Mouse (Mus musculus): ENCODE results near the gene Stoml1. TPM values are rescaled to one million over a fixed set of nuclear protein-coding genes. Genes with fewer than 3 reads are reported as not detected.

Stoml1 gene
- total and polyA plus RNA-seq, 3 experiments = 6.4 to 8.7 TPM; not detected in 1

DNA sequence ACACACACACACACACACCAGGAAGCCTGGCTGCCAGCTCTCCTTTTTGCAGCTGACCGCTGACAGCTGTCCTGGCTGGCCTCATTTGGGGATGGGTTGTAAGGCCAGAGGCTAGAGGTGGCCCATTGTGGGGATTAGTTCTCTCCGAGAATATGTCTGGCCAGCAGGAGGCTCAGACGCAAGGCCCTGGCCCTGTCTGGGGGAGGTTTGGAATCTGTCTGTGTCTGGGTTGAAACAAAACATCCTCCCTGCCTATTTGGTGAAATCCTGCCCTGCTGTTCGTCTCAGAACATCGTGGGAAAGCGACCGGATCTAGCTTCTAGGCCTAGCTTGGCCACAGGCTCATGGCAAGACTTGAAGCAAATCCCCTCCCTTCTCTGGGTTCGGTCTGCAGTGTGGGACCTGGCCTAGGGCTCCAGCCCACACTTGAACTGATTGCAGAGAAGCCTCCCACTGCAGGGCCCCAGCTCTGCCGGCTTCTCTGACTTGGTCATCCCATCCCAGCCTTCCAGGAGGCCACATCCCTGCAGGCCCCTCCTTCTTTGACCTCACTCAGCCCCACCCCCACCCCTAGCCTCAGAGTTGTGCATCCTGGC lies 42.9 kb downstream of the Stoml1 start:
- Histone ChIP-seq H3K9ac (ENCODE audit: control insufficient read depth, low read depth, low read length, poor library complexity, severe bottlenecking) (no peak overlapping the region), H3K27ac (ENCODE audit: control insufficient read depth, low read depth, low read length) (no peak overlapping the region), H3K4me1 (ENCODE audit: control insufficient read depth in 1 of 2, insufficient read depth in 2 of 2, low read length in 2 of 2) (no peaks in the 10 kb centered on the region), H3K9me3 (replicated peaks; ENCODE audit: insufficient read depth, low read length) (no peaks in the 10 kb centered on the region), H3K4me3 (ENCODE audit: control insufficient read depth in 1 of 2, insufficient read depth in 1 of 2, low read depth in 2 of 2, low read length in 2 of 2) (no peak overlapping the region), H3K79me2 (ENCODE audit: control insufficient read depth, insufficient read depth, low read length, poor library complexity) (no peaks in the 10 kb centered on the region), H3K36me3 (ENCODE audit: control insufficient read depth in 1 of 2, insufficient read depth in 2 of 2, low read length in 2 of 2) (no peaks in the 10 kb centered on the region), H3K27me3 (ENCODE audit: control insufficient read depth in 1 of 2, insufficient read depth in 2 of 2, low read length in 2 of 2) (peaks cover 15 to 19% of the 10 kb centered on the region in 2 experiments)
- no peak for TF ChIP-seq ZNF384 (IDR thresholded peaks at IDR 0.05; ENCODE audit: low read depth, low read length)
- no peak for TF ChIP-seq USF1 (IDR thresholded peaks at IDR 0.05; ENCODE audit: low read depth, low read length)
- no peak for TF ChIP-seq MAX (IDR thresholded peaks at IDR 0.05; ENCODE audit: low read length)
- no peak for TF ChIP-seq ZKSCAN1 (IDR thresholded peaks at IDR 0.05; ENCODE audit: low read depth, low read length)
- no peak for TF ChIP-seq NELFE (IDR thresholded peaks at IDR 0.05; ENCODE audit: low read depth, low read length)
- no peak for TF ChIP-seq MAZ (IDR thresholded peaks at IDR 0.05; ENCODE audit: low read depth, low read length)
- no peak for TF ChIP-seq BHLHE40 (IDR thresholded peaks at IDR 0.05; ENCODE audit: borderline replicate concordance, low read depth, low read length)
- TF ChIP-seq ETS1 (IDR thresholded peaks at IDR 0.05; ENCODE audit: low read depth, low read length) = no peak
- no peak for TF ChIP-seq TBP (IDR thresholded peaks at IDR 0.05; ENCODE audit: low read depth, low read length)
- TF ChIP-seq KAT2A (conservative IDR thresholded peaks at IDR 0.05; ENCODE audit: low read depth, low read length) = no peak
- no peak for TF ChIP-seq CHD2 (IDR thresholded peaks at IDR 0.05; ENCODE audit: low read length)
- no peak for TF ChIP-seq GABPA (IDR thresholded peaks at IDR 0.05; ENCODE audit: low read depth, low read length)
- TF ChIP-seq MEF2A (IDR thresholded peaks at IDR 0.05; ENCODE audit: extremely low read depth, insufficient replicate concordance, low read depth, low read length, poor library complexity, severe bottlenecking) = no peak
- TF ChIP-seq POLR2AphosphoS2 (IDR thresholded peaks at IDR 0.05; ENCODE audit: low read length) = no peak
- no peak for DNase-seq (ENCODE audit: low read depth, low spot score)

DNA sequence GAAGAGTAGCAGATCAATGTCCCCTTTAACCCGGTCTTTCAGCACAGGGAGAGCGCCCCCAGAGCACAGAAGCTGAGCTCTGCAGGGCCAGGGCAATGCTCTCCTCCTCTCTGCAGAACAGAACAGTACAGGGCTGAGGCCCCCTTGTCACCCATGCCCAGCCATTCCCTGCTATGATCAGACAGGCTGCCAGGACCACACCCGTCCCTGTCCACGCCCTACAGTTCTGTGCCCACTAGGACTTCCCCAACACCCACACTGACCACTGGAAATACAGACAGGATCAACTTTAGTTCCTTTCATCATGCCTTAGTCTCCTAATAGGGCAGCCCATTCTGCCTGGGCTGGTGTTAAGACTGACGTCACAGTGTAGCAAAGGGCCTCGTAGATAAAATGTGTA lies 44.1 kb downstream of the Stoml1 start:
- Histone ChIP-seq H3K9ac (ENCODE audit: control insufficient read depth, low read depth, low read length, poor library complexity, severe bottlenecking) (no peak overlapping the region), H3K4me1 (ENCODE audit: control insufficient read depth in 1 of 2, insufficient read depth in 2 of 2, low read length in 2 of 2) (no peaks in the 10 kb centered on the region), H3K9me3 (replicated peaks; ENCODE audit: insufficient read depth, low read length) (no peaks in the 10 kb centered on the region), H3K79me2 (ENCODE audit: control insufficient read depth, insufficient read depth, low read length, poor library complexity) (no peaks in the 10 kb centered on the region), H3K36me3 (ENCODE audit: control insufficient read depth in 1 of 2, insufficient read depth in 2 of 2, low read length in 2 of 2) (no peaks in the 10 kb centered on the region), H3K27ac (ENCODE audit: control insufficient read depth, low read depth, low read length) (no peak overlapping the region), H3K27me3 (ENCODE audit: control insufficient read depth in 1 of 2, insufficient read depth in 2 of 2, low read length in 2 of 2) (peaks cover 17 to 20% of the 10 kb centered on the region in 2 experiments), H3K4me3 (ENCODE audit: control insufficient read depth in 1 of 2, insufficient read depth in 1 of 2, low read depth in 2 of 2, low read length in 2 of 2) (no peak overlapping the region)
- no peak for DNase-seq (ENCODE audit: low read depth, low spot score)
- TF ChIP-seq ZMIZ1 (IDR thresholded peaks at IDR 0.05; ENCODE audit: low read depth, low read length) = no peak
- TF ChIP-seq ZC3H11A (IDR thresholded peaks at IDR 0.05; ENCODE audit: low read depth, low read length) = no peak
- no peak for TF ChIP-seq RAD21 (IDR thresholded peaks at IDR 0.05; ENCODE audit: low read depth, low read length)

Data from MEL (cell line).